Mouse (Mus musculus) midbrain, embryonic 16.5 days (tissue): ENCODE measurements around the gene Abca8a. TPM values are rescaled to one million over a fixed set of nuclear protein-coding genes. Genes with fewer than 3 reads are reported as not detected.

Experiments used
- ATAC-seq: fragments of 200-750 bp; cut with Nextera tagmentation; 2 replicates; pipeline ENCODE4 v1.8.0; 2017; ENCODE audit warnings: moderate TSS enrichment
- H3K27ac ChIP-seq: fragments of 300-500 bp; sonication (generic); 2 replicates; pipeline ENCODE4 v1.5.1; 2014; ENCODE audit warnings: mild to moderate bottlenecking, low read length, mixed read lengths
- H3K27me3 ChIP-seq: fragments of 300-500 bp; sonication (generic); 2 replicates; pipeline ENCODE4 v1.6.1; 2014; ENCODE audit warnings: low read depth, low read length, mixed read lengths; ENCODE audit not compliant: control insufficient read depth, insufficient read depth
- H3K36me3 ChIP-seq: fragments of 300-500 bp; sonication (generic); 2 replicates; pipeline ENCODE4 v1.6.1; 2014; ENCODE audit warnings: mild to moderate bottlenecking, low read length, moderate library complexity, mixed read lengths; ENCODE audit not compliant: control insufficient read depth, insufficient read depth
- H3K4me1 ChIP-seq: fragments of 300-500 bp; sonication (generic); 2 replicates; pipeline ENCODE4 v1.6.1; 2014; ENCODE audit warnings: mild to moderate bottlenecking, low read length, mixed read lengths; ENCODE audit not compliant: control insufficient read depth, insufficient read depth
- H3K4me2 ChIP-seq: fragments of 300-500 bp; sonication (generic); 2 replicates; pipeline ENCODE4 v1.6.1; 2014; ENCODE audit warnings: mild to moderate bottlenecking, low read length, mixed read lengths
- H3K4me3 ChIP-seq: fragments of 300-500 bp; sonication (generic); 2 replicates; pipeline ENCODE4 v1.5.1; 2014; ENCODE audit warnings: low read depth, mild to moderate bottlenecking, low read length, moderate library complexity, mixed read lengths
- H3K9ac ChIP-seq: fragments of 300-500 bp; sonication (generic); 2 replicates; pipeline ENCODE4 v1.6.1; 2014; ENCODE audit warnings: low read depth, low read length, mixed read lengths
- H3K9me3 ChIP-seq: fragments of 300-500 bp; sonication (generic); replicated peaks from 2 replicates; pipeline ENCODE4 v1.6.1; 2014; ENCODE audit warnings: mild to moderate bottlenecking, low read length, mixed read lengths; ENCODE audit not compliant: control insufficient read depth, poor library complexity, severe bottlenecking
- WGBS: fragments of 180-500 bp; shearing (Covaris S2); extraction: QIAGEN DNeasy Blood & Tissue Kit; methylation state at CpG from one replicate; pipeline ENCODE4 v1.1.7; 2014; 5-methylcytosine and 5-hydroxymethylcytosine counted together
- polyA plus RNA-seq: library from polyadenylated mRNA; unstranded; fragments of >200 nt; fragmentation: Nextera tagmentation; extraction: Ambion mirVana; gene quantifications from 2 replicates; pipeline ENCODE4 v1.2.1, GENCODE M21; 2015

Gene Abca8a
- polyA plus RNA-seq: 0.32 and 0.35 TPM in 2 replicates

DNA sequence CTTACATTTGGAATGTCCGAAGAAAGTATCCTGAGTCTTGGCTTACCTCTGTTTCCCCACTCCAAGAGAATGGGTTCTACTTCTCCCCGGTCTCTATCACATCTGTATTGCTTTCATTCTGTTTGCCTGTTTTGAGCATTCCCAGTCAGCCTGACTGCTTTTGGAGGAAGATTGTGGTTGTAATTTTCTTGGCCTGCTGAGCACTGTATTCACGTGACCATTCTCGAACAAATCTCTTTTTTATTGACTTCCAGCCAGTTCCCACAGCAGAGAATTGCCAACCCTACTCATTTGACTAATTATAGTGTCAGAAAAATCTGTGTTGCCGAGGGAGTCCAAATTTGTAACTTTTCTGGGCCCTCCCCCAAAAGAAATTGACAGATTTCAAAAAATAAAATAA lies at the start of gene Abca8a:
TSS of gene Abca8a (minus strand) at position 121 of the 400 bp plus-strand sequence.
- Histone ChIP-seq H3K4me1 (no peaks in the 10 kb centered on the region), H3K9me3 (no peaks in the 10 kb centered on the region), H3K36me3 (no peaks in the 10 kb centered on the region), H3K27ac (no peak within 1 kb of the TSS), H3K27me3 (no peaks in the 10 kb centered on the region), H3K4me2 (no peak within 1 kb of the TSS), H3K4me3 (no peak within 1 kb of the TSS), H3K9ac (no peak within 1 kb of the TSS)
- 81% methylated on average over 5 of the region's 5 CpGs for WGBS
- no peak for ATAC-seq

DNA sequence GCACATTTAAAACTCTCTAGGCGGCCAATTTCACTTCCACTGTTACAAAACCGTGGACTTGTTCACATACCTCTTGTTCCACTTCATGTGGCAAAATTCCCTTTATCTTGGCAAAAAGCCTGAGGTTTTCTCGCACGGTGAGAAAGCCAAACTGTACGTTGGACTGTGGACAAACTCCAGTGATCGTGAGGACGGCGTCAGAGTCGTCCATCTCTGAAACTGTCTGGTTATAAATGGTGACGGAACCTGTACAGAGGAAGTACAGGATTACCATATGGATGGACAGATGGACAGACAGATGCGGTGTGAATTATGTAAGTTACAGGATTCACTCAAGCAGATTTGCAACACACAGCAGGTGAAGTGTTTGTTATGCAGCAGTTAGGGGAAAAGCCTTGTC lies 49.6 kb upstream of the Abca8a start:
- no peaks in the 10 kb centered on the region for H3K27me3 ChIP-seq
- no peaks in the 10 kb centered on the region for H3K36me3 ChIP-seq
- no peak for ATAC-seq
- no peak overlapping the region for H3K4me3 ChIP-seq
- H3K4me1 ChIP-seq: no peaks in the 10 kb centered on the region
- no peak overlapping the region for H3K4me2 ChIP-seq
- WGBS: 89% methylated on average over 11 of the region's 11 CpGs
- no peaks in the 10 kb centered on the region for H3K9me3 ChIP-seq
- no peak overlapping the region for H3K9ac ChIP-seq
- H3K27ac ChIP-seq: no peak overlapping the region

DNA sequence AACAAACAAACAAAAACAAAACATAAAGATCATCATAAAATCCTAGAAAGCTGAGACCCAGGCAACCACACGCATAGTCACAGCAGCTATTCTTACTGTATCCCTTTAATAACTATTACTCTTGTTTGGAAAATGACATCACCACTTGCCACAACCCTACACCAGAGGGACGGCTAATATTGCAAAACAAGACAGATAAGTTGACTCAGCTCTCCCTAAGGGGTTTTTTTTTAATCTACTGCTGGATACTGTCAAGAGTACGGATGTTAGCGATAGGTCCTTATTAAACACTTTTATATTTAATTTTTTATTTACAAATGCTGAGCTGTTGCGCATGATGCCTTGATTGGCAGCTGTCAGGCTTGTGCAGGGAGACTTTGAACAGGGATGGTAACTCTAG lies 35.0 kb upstream of the Abca8a start:
- Histone ChIP-seq H3K9ac (no peak overlapping the region), H3K27ac (no peak overlapping the region), H3K4me3 (no peak overlapping the region), H3K4me2 (no peak overlapping the region), H3K9me3 (no peaks in the 10 kb centered on the region), H3K27me3 (no peaks in the 10 kb centered on the region), H3K4me1 (no peaks in the 10 kb centered on the region), H3K36me3 (no peaks in the 10 kb centered on the region)
- WGBS: 86% methylated on average over 5 of the region's 5 CpGs
- ATAC-seq: no peak

DNA sequence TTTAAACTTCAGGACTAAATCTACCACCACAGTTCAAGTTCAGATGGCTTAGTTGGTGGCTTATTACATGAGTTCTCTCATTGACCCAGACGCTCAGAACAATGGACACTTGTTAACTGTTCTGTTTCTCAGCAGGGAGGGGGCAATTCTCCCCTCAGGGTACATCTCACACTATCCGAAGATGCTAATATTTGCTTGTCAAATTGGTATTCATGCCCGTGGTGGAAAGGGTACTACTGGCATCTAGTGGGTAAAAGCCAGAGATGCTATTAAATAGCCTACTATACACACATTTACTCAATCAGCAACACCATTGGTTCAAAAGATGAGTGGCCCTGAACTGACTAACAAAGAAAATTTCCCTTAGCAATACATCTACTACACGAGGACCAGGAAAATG lies 15.4 kb upstream of the Abca8a start:
- Histone ChIP-seq H3K27ac (no peak overlapping the region), H3K9me3 (no peaks in the 10 kb centered on the region), H3K4me2 (no peak overlapping the region), H3K9ac (no peak overlapping the region), H3K36me3 (no peaks in the 10 kb centered on the region), H3K4me1 (no peaks in the 10 kb centered on the region), H3K4me3 (no peak overlapping the region), H3K27me3 (no peaks in the 10 kb centered on the region)
- WGBS: 61% methylated on average over 4 of the region's 4 CpGs
- no peak for ATAC-seq

DNA sequence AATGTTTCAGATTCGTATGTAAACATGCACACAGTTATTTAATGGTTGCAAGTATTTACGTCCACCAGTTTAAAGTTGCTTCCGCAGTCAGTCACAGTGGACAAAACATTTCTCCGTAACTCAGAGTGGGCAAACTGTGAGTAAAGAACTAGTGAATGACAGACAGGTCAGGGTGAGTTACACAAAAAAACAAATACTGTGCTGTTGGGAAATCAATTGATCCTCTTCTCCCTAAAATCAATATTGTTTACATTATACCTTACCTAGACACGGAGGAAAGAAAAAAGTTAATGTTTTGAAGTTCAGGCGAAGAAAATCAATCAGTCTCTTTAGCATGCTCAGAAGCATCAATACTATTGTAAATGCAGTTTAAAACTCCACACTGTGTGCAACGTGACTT lies 5.7 kb upstream of the Abca8a start:
- H3K4me2 ChIP-seq: no peak overlapping the region
- no peaks in the 10 kb centered on the region for H3K9me3 ChIP-seq
- no peak overlapping the region for H3K4me3 ChIP-seq
- H3K36me3 ChIP-seq: no peaks in the 10 kb centered on the region
- H3K9ac ChIP-seq: no peak overlapping the region
- no peak for ATAC-seq
- 87% methylated on average over 7 of the region's 7 CpGs for WGBS
- H3K4me1 ChIP-seq: no peaks in the 10 kb centered on the region
- H3K27me3 ChIP-seq: no peaks in the 10 kb centered on the region
- no peak overlapping the region for H3K27ac ChIP-seq

DNA sequence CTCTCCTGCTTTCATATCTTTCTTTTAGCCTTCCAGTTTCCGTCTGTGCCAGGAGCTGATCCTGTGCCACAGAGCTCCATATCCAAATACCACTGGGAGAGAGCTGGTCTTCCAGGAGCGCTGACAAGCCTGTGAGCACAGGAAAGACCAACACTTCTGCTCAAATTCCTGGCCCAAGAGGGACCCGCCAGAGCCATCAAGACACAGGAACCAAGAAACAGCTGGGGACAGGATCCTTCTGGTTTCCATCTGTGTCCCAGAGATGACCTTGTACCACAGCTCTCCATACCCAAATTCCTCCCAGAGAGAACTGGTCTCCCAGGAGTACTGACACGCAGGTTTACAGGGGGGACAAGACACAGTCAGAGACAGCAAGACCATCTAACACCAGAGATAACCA lies 3.1 kb upstream of the Abca8a start:
- no peaks in the 10 kb centered on the region for H3K9me3 ChIP-seq
- no peaks in the 10 kb centered on the region for H3K27me3 ChIP-seq
- no peaks in the 10 kb centered on the region for H3K36me3 ChIP-seq
- H3K4me3 ChIP-seq: no peak overlapping the region
- 81% methylated on average over 4 of the region's 4 CpGs for WGBS
- H3K4me1 ChIP-seq: no peaks in the 10 kb centered on the region
- H3K9ac ChIP-seq: no peak overlapping the region
- no peak for ATAC-seq
- H3K27ac ChIP-seq: no peak overlapping the region
- no peak overlapping the region for H3K4me2 ChIP-seq

DNA sequence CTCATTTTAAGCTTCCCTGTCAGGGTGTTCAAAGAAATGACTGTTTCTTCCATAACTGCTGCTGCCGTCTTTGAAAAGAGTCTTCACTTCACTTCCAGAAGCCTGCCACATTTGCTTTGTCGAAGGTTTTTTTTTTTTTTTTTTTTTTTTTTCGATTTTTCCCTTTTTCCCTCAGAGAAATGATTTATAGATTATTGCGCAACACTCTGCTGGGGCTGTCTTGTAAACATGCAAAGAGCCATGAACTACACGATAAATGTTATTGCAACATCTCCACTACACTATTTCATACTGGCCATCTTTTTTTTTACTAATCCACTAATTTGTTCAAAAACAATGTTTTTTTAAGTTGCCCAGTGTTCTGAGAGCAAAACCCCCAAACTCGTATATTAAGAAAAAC lies 1.7 kb upstream of the Abca8a start:
- no peak for ATAC-seq
- H3K9me3 ChIP-seq: no peaks in the 10 kb centered on the region
- no peaks in the 10 kb centered on the region for H3K4me1 ChIP-seq
- no peak overlapping the region for H3K4me3 ChIP-seq
- no peaks in the 10 kb centered on the region for H3K27me3 ChIP-seq
- H3K36me3 ChIP-seq: no peaks in the 10 kb centered on the region
- 77% methylated on average over 6 of the region's 6 CpGs for WGBS
- no peak overlapping the region for H3K27ac ChIP-seq
- no peak overlapping the region for H3K9ac ChIP-seq
- no peak overlapping the region for H3K4me2 ChIP-seq

DNA sequence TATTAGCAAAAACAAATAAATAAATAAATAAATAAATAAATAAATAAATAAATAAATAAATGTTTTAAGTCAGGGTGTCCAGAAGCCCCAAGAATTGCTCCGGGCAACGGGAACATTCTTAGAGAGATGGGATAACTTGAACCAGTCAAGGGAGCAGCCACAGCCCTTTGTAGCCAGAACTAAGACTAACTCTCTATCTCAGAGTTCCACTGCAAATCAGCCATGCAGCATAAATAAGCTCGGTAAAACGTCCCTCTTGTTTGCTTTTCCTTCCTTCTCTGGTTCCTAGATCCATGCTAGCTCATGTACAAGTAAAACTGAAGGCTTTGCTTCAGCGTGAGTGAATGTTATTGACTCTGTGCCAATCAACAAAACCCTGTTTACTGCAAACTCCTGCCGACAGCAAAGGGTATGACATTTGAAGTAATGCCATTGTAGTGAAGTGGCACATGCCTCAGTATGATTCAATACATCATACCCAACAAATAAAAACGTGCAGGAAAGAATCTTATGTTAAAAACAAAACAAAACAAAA lies 865 bp downstream of the Abca8a start:
- Histone ChIP-seq H3K27me3 (no peaks in the 10 kb centered on the region), H3K9me3 (no peaks in the 10 kb centered on the region), H3K9ac (no peak overlapping the region), H3K4me1 (no peaks in the 10 kb centered on the region), H3K4me3 (no peak overlapping the region), H3K36me3 (no peaks in the 10 kb centered on the region), H3K27ac (no peak overlapping the region), H3K4me2 (no peak overlapping the region)
- 69% methylated on average over 7 of the region's 7 CpGs for WGBS
- no peak for ATAC-seq

DNA sequence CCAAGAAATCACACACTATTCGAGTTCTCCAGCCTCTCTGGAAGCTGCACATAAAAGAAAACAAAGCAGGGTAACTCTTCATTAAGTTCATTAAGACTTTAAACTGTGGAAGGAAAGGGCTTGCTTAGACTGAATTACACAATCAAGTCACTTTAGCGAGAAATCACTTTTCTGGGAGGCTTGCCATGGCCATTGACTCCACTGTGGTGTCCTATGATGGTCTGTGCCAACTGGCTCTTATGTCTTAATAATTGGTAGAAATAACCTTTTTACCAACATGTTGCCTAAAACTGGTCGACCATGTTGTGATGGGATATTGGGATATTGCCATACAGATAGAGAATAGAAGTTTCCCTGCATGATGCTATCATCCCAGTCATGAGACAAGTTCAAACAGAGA lies 1.5 kb downstream of the Abca8a start:
- H3K36me3 ChIP-seq: no peaks in the 10 kb centered on the region
- no peaks in the 10 kb centered on the region for H3K4me1 ChIP-seq
- no peak overlapping the region for H3K4me2 ChIP-seq
- H3K27ac ChIP-seq: no peak overlapping the region
- H3K9ac ChIP-seq: no peak overlapping the region
- H3K4me3 ChIP-seq: no peak overlapping the region
- no peaks in the 10 kb centered on the region for H3K9me3 ChIP-seq
- H3K27me3 ChIP-seq: no peaks in the 10 kb centered on the region
- WGBS: 70% methylated on average over 3 of the region's 3 CpGs
- no peak for ATAC-seq
